Mouse (Mus musculus) retina, postnatal 1 day (tissue): Measurements from ENCODE around the gene Adam17.

Experiments used
- DNase-seq: peaks from one replicate; pipeline ENCODE4 v3.0.0-alpha.2; 2012

The Adam17 gene

GRCm38 (mm10) chr12:21305741-21306140 is 67.7 kb downstream of the Adam17 start:
- no peak for DNase-seq

- DNase-seq = no peak
Observed at GRCm38 (mm10) chr12:21302361-21302783, 71.1 kb downstream of the Adam17 start.

GRCm38 (mm10) chr12:21301932-21302331 is 71.5 kb downstream of the Adam17 start:
- DNase-seq = no peak

- no peak for DNase-seq
Observed at GRCm38 (mm10) chr12:21301324-21301723, 72.1 kb downstream of the Adam17 start.

GRCm38 (mm10) chr12:21298856-21299255 is 74.6 kb downstream of the Adam17 start:
- no peak for DNase-seq

GRCm38 (mm10) chr12:21289651-21290050 is 83.8 kb downstream of the Adam17 start:
- no peak for DNase-seq

GRCm38 (mm10) chr12:21288716-21289395 is 84.6 kb downstream of the Adam17 start:
- DNase-seq = no peak

GRCm38 (mm10) chr12:21286712-21287650 is 86.5 kb downstream of the Adam17 start:
- DNase-seq = no peak

- DNase-seq = peak; percentile 99
Observed at GRCm38 (mm10) chr12:21286243-21286622, 87.2 kb downstream of the Adam17 start, which contains the start of gene Itgb1bp1. Gene Itgb1bp1, minus strand, starts transcription at chr12:21286284.

GRCm38 (mm10) chr12:21285508-21286242 is 87.8 kb downstream of the Adam17 start:
- no peak for DNase-seq

GRCm38 (mm10) chr12:21284761-21285441 is 88.5 kb downstream of the Adam17 start, which contains the start of gene Cpsf3:
Gene Cpsf3, plus strand, starts transcription at chr12:21285391.
- no peak for DNase-seq

GRCm38 (mm10) chr12:21277352-21277864 is 96.0 kb downstream of the Adam17 start:
- DNase-seq = no peak

GRCm38 (mm10) chr12:21274446-21274845 is 99.0 kb downstream of the Adam17 start:
- no peak for DNase-seq
